Mouse (Mus musculus): ENCODE data around the gene Ccnh. TPM values are rescaled to one million over a fixed set of nuclear protein-coding genes. Genes with fewer than 3 reads are reported as not detected.
A peak's percentile ranks its signal among the peaks of the same experiment; 100 is the strongest.
"Not testable (repeated sequence)": the region's sequence is repeated elsewhere in the genome, so short reads cannot be mapped to it uniquely, and the experiment has no call there.

Ccnh gene
- total RNA-seq (2021) = 10 to 100 TPM; 27.8 to 30.4 TPM

GRCm38 (mm10) chr13:85188903-85189643 lies at the start of gene Ccnh:
TSS of gene Ccnh (plus strand) at chr13:85189408.
- intact Hi-C loops (cut with DNase I) = loop anchor here (5.0 kb wide), 1 partner anchor 98 kb away; the partner anchor contains the start of gene Rasa1
- peak; percentile 86 for DNase-seq (ENCODE audit: low spot score)

- DNase-seq (ENCODE audit: low spot score); intact Hi-C loops (cut with DNase I): not testable (repeated sequence)
These were observed 45.8 kb upstream of the Ccnh start for GRCm38 (mm10) chr13:85143361-85143760.

- intact Hi-C loops (cut with DNase I) = no loop called here
- no peak for DNase-seq (ENCODE audit: low spot score)
These were observed 42.7 kb upstream of the Ccnh start for GRCm38 (mm10) chr13:85146471-85146870.

- DNase-seq (ENCODE audit: low spot score) = no peak
- intact Hi-C loops (cut with DNase I) = no loop called here
These were observed 34.5 kb upstream of the Ccnh start for GRCm38 (mm10) chr13:85154746-85155145.

GRCm38 (mm10) chr13:85159971-85160370 lies 29.2 kb upstream of the Ccnh start:
- intact Hi-C loops (cut with DNase I) = no loop called here
- no peak for DNase-seq (ENCODE audit: low spot score)

GRCm38 (mm10) chr13:85164512-85165124 lies 24.6 kb upstream of the Ccnh start:
- intact Hi-C loops (cut with DNase I) = no loop called here
- no peak for DNase-seq (ENCODE audit: low spot score)

- intact Hi-C loops (cut with DNase I) = loop anchor here (5.0 kb wide), 1 partner anchor 98 kb away; the partner anchor contains the start of gene Rasa1
- DNase-seq (ENCODE audit: low spot score) = no peak
These were observed 475 bp downstream of the Ccnh start for GRCm38 (mm10) chr13:85189644-85190121.

GRCm38 (mm10) chr13:85191253-85191652 lies 2.0 kb downstream of the Ccnh start:
- intact Hi-C loops (cut with DNase I) = no loop called here
- DNase-seq (ENCODE audit: low spot score) = no peak

- no peak for DNase-seq (ENCODE audit: low spot score)
- intact Hi-C loops (cut with DNase I) = no loop called here
These were observed 18.3 kb downstream of the Ccnh start for GRCm38 (mm10) chr13:85207493-85207892.

- intact Hi-C loops (cut with DNase I) = no loop called here
- DNase-seq (ENCODE audit: low spot score) = no peak
These were observed 19.4 kb downstream of the Ccnh start for GRCm38 (mm10) chr13:85208656-85209055.

GRCm38 (mm10) chr13:85210353-85210752 lies 21.1 kb downstream of the Ccnh start:
- no peak for DNase-seq (ENCODE audit: low spot score)
- intact Hi-C loops (cut with DNase I) = loop anchor here (5.0 kb wide), 1 partner anchor 77 kb away; the partner anchor contains the start of gene Rasa1

- no peak for DNase-seq (ENCODE audit: low spot score)
- intact Hi-C loops (cut with DNase I) = no loop called here
These were observed 29.4 kb downstream of the Ccnh start for GRCm38 (mm10) chr13:85218656-85219055.

- intact Hi-C loops (cut with DNase I) = no loop called here
- no peak for DNase-seq (ENCODE audit: low spot score)
These were observed 49.6 kb downstream of the Ccnh start for GRCm38 (mm10) chr13:85238760-85239159.

Other genes starting within 250 kb of the Ccnh start
- gene Rasa1, start 99.7 kb downstream of the Ccnh start, total RNA-seq (2021) = 10 to 100 TPM; 25.1 to 30.7 TPM